Mouse (Mus musculus): Measurements from ENCODE around the gene Kmt5c. TPM values are rescaled to one million over a fixed set of nuclear protein-coding genes. Genes with fewer than 3 reads are reported as not detected.

The Kmt5c gene
- polyA plus RNA-seq, 1 experiment from 2014 or later = 76.2 TPM

Other genes with a start within 250 kb of the Kmt5c start
- gene Ppp1r12c, start 238.4 kb upstream of the Kmt5c start, polyA plus RNA-seq (2014; fragmentation: Nextera tagmentation; extraction: Ambion mirVana) = 40.9 and 46.0 TPM in 2 replicates
- gene Tnnt1, start 223.7 kb upstream of the Kmt5c start, polyA plus RNA-seq (2014; fragmentation: Nextera tagmentation; extraction: Ambion mirVana) = 59.4 and 64.7 TPM in 2 replicates
- gene Tnni3, start 215.9 kb upstream of the Kmt5c start, polyA plus RNA-seq (2014; fragmentation: Nextera tagmentation; extraction: Ambion mirVana) = 3.2 and 5.3 TPM in 2 replicates
- 1.9 and 2.4 TPM in 2 replicates for gene Dnaaf3, start 207.7 kb upstream of the Kmt5c start, polyA plus RNA-seq (2014; fragmentation: Nextera tagmentation; extraction: Ambion mirVana)
- 4.1 and 4.2 TPM in 2 replicates for gene Syt5, start 192.6 kb upstream of the Kmt5c start, polyA plus RNA-seq (2014; fragmentation: Nextera tagmentation; extraction: Ambion mirVana)
- gene Ptprh, start 136.1 kb upstream of the Kmt5c start, polyA plus RNA-seq (2014; fragmentation: Nextera tagmentation; extraction: Ambion mirVana) = not detected in 2 replicates
- 1.1 and 2.5 TPM in 2 replicates for gene Tmem86b, start 108.7 kb upstream of the Kmt5c start, polyA plus RNA-seq (2014; fragmentation: Nextera tagmentation; extraction: Ambion mirVana)
- 4.9 and 6.5 TPM in 2 replicates for gene Ppp6r1, start 81.1 kb upstream of the Kmt5c start, polyA plus RNA-seq (2014; fragmentation: Nextera tagmentation; extraction: Ambion mirVana)
- gene Hspbp1, start 55.0 kb upstream of the Kmt5c start, polyA plus RNA-seq (2014; fragmentation: Nextera tagmentation; extraction: Ambion mirVana) = 104 and 112 TPM in 2 replicates
- 1.7 and 2.5 TPM in 2 replicates for gene Brsk1, start 49.5 kb upstream of the Kmt5c start, polyA plus RNA-seq (2014; fragmentation: Nextera tagmentation; extraction: Ambion mirVana)
- gene Tmem150b, start 14.9 kb upstream of the Kmt5c start, polyA plus RNA-seq (2014; fragmentation: Nextera tagmentation; extraction: Ambion mirVana) = 0.16 and 0.19 TPM in 2 replicates
- gene Cox6b2, start 13.0 kb downstream of the Kmt5c start, polyA plus RNA-seq (2014; fragmentation: Nextera tagmentation; extraction: Ambion mirVana) = 36.9 and 38.4 TPM in 2 replicates
- not detected in 2 replicates for gene Fam71e2, start 31.2 kb downstream of the Kmt5c start, polyA plus RNA-seq (2014; fragmentation: Nextera tagmentation; extraction: Ambion mirVana)
- not detected in 2 replicates for gene Il11, start 42.7 kb downstream of the Kmt5c start, polyA plus RNA-seq (2014; fragmentation: Nextera tagmentation; extraction: Ambion mirVana)
- gene Tmem190, start 42.8 kb downstream of the Kmt5c start, polyA plus RNA-seq (2014; fragmentation: Nextera tagmentation; extraction: Ambion mirVana) = 0.41 TPM in 1 of 2 replicates, not detected in the other
- gene Tmem238, start 49.5 kb downstream of the Kmt5c start, polyA plus RNA-seq (2014; fragmentation: Nextera tagmentation; extraction: Ambion mirVana) = 2.1 and 2.6 TPM in 2 replicates
- gene Rpl28, start 52.8 kb downstream of the Kmt5c start, polyA plus RNA-seq (2014; fragmentation: Nextera tagmentation; extraction: Ambion mirVana) = 266 and 269 TPM in 2 replicates
- 527 and 540 TPM in 2 replicates for gene Ube2s, start 72.5 kb downstream of the Kmt5c start, polyA plus RNA-seq (2014; fragmentation: Nextera tagmentation; extraction: Ambion mirVana)
- gene Shisa7, start 104.6 kb downstream of the Kmt5c start, polyA plus RNA-seq (2014; fragmentation: Nextera tagmentation; extraction: Ambion mirVana) = 0.20 and 0.44 TPM in 2 replicates
- 2.8 and 3.5 TPM in 2 replicates for gene Isoc2b, start 130.1 kb downstream of the Kmt5c start, polyA plus RNA-seq (2014; fragmentation: Nextera tagmentation; extraction: Ambion mirVana)
- gene Isoc2a, start 137.0 kb downstream of the Kmt5c start, polyA plus RNA-seq (2014; fragmentation: Nextera tagmentation; extraction: Ambion mirVana) = 0.63 and 0.84 TPM in 2 replicates
- not detected in 2 replicates for gene Gm36210, start 166.4 kb downstream of the Kmt5c start, polyA plus RNA-seq (2014; fragmentation: Nextera tagmentation; extraction: Ambion mirVana)
- 3.8 and 4.2 TPM in 2 replicates for gene Zfp628, start 175.1 kb downstream of the Kmt5c start, polyA plus RNA-seq (2014; fragmentation: Nextera tagmentation; extraction: Ambion mirVana)
- gene Nat14, start 181.9 kb downstream of the Kmt5c start, polyA plus RNA-seq (2014; fragmentation: Nextera tagmentation; extraction: Ambion mirVana) = 1.9 and 2.9 TPM in 2 replicates
- 1.7 and 1.9 TPM in 2 replicates for gene Ssc5d, start 185.7 kb downstream of the Kmt5c start, polyA plus RNA-seq (2014; fragmentation: Nextera tagmentation; extraction: Ambion mirVana)
- gene Sbk2, start 224.3 kb downstream of the Kmt5c start, polyA plus RNA-seq (2014; fragmentation: Nextera tagmentation; extraction: Ambion mirVana) = 0.08 and 0.18 TPM in 2 replicates
- 0.04 TPM in 1 of 2 replicates, not detected in the other for gene Sbk3, start 231.1 kb downstream of the Kmt5c start, polyA plus RNA-seq (2014; fragmentation: Nextera tagmentation; extraction: Ambion mirVana)

All from limb, embryonic 11.5 days (tissue).